Mouse (Mus musculus): ENCODE measurements at regions not wholly inside any gene's neighbourhood (a gene's known extent, or its start where the extent isn't known, plus 50 kb on each side); places are given as distances from the start of the nearest gene placed in this dataset.

- TF ChIP-seq POLR2A (IDR thresholded peaks at IDR 0.05; ENCODE audit: insufficient read depth, low read length), result no peak
- no peak for TF ChIP-seq CTCF (IDR thresholded peaks at IDR 0.05; ENCODE audit: low read depth, low read length)
These were observed 409.6 kb upstream of the Mctp2 start for GRCm38 (mm10) chr7:72716051-72716450.
